Mouse (Mus musculus) layer of hippocampus, adult 11-12 months (tissue): Measurements from ENCODE around the gene Ism2.
A peak's percentile ranks its signal among the peaks of the same experiment; 100 is the strongest.
"Not testable (repeated sequence)": the region's sequence is repeated elsewhere in the genome, so short reads cannot be mapped to it uniquely, and the experiment has no call there.

Experiments
- DNase-seq: peaks from one replicate; pipeline ENCODE4 v3.0.0; 2022; ENCODE audit warnings: low spot score

Gene Ism2

GRCm38 (mm10) chr12:87284726-87285125 is 14.8 kb downstream of the Ism2 start:
- DNase-seq: no peak

GRCm38 (mm10) chr12:87284268-87284667 is 15.2 kb downstream of the Ism2 start:
- no peak for DNase-seq

- DNase-seq: no peak
Measured at GRCm38 (mm10) chr12:87283706-87284105, 15.8 kb downstream of the Ism2 start.

- no peak for DNase-seq
Measured at GRCm38 (mm10) chr12:87282743-87283142, 16.8 kb downstream of the Ism2 start.

- DNase-seq: no peak
Measured at GRCm38 (mm10) chr12:87281766-87282165, 17.7 kb downstream of the Ism2 start.

GRCm38 (mm10) chr12:87279879-87280278 is 19.6 kb downstream of the Ism2 start:
- no peak for DNase-seq

- DNase-seq: no peak
Measured at GRCm38 (mm10) chr12:87279350-87279749, 20.2 kb downstream of the Ism2 start.

- DNase-seq: no peak
Measured at GRCm38 (mm10) chr12:87278118-87278730, 21.3 kb downstream of the Ism2 start.

- DNase-seq: not testable (repeated sequence)
Measured at GRCm38 (mm10) chr12:87277251-87277650, 22.3 kb downstream of the Ism2 start.

- DNase-seq: no peak
Measured at GRCm38 (mm10) chr12:87274853-87275831, 24.4 kb downstream of the Ism2 start.

- DNase-seq: no peak
Measured at GRCm38 (mm10) chr12:87267682-87268081, 31.8 kb downstream of the Ism2 start.

- no peak for DNase-seq
Measured at GRCm38 (mm10) chr12:87266827-87267603, 32.5 kb downstream of the Ism2 start.

GRCm38 (mm10) chr12:87266108-87266826 is 33.2 kb downstream of the Ism2 start, which contains the start of the genes Vipas39 and Ahsa1:
TSS of gene Vipas39 (minus strand) at chr12:87266256.
TSS of gene Ahsa1 (plus strand) at chr12:87266479.
- DNase-seq: peak; percentile 94

- no peak for DNase-seq
Measured at GRCm38 (mm10) chr12:87265444-87265843, 34.1 kb downstream of the Ism2 start.

GRCm38 (mm10) chr12:87260562-87260961 is 38.9 kb downstream of the Ism2 start:
- no peak for DNase-seq

- DNase-seq: no peak
Measured at GRCm38 (mm10) chr12:87256629-87257028, 42.9 kb downstream of the Ism2 start.

GRCm38 (mm10) chr12:87253878-87254277 is 45.6 kb downstream of the Ism2 start:
- no peak for DNase-seq

- DNase-seq: no peak
Measured at GRCm38 (mm10) chr12:87250161-87250560, 49.3 kb downstream of the Ism2 start.

GRCm38 (mm10) chr12:87238632-87239031 is 60.9 kb downstream of the Ism2 start, which contains the start of gene Noxred1:
TSS of gene Noxred1 (minus strand) at chr12:87238732.
- DNase-seq: no peak

- no peak for DNase-seq
Measured at GRCm38 (mm10) chr12:87236882-87237483, 62.5 kb downstream of the Ism2 start.

GRCm38 (mm10) chr12:87230379-87230895 is 69.1 kb downstream of the Ism2 start:
- DNase-seq: no peak
